Mouse (Mus musculus): ENCODE data around the gene Cpsf2. TPM values are rescaled to one million over a fixed set of nuclear protein-coding genes. Genes with fewer than 3 reads are reported as not detected.
"Not testable (repeated sequence)": the region's sequence is repeated elsewhere in the genome, so short reads cannot be mapped to it uniquely, and the experiment has no call there.

The Cpsf2 gene
- total RNA-seq (2022): 10 to 100 TPM; 24.7 to 27.7 (median 27.3) TPM

- peak; percentile 68 to 89 for DNase-seq (ENCODE audit: low spot score in 2 of 2)
Measured at GRCm38 (mm10) chr12:101975601-101976571, at the start of gene Cpsf2. Cpsf2 (plus strand) TSS chr12:101975988.

GRCm38 (mm10) chr12:101928423-101928822, 47.4 kb upstream of the Cpsf2 start:
- no peak for DNase-seq (ENCODE audit: low spot score in 2 of 2)

GRCm38 (mm10) chr12:101935223-101935622, 40.6 kb upstream of the Cpsf2 start:
- no peak for DNase-seq (ENCODE audit: low spot score in 2 of 2)

- no peak for DNase-seq (ENCODE audit: low spot score in 2 of 2)
Measured at GRCm38 (mm10) chr12:101937572-101937971, 38.2 kb upstream of the Cpsf2 start.

GRCm38 (mm10) chr12:101947986-101948385, 27.8 kb upstream of the Cpsf2 start:
- DNase-seq (ENCODE audit: low spot score in 2 of 2): no peak

GRCm38 (mm10) chr12:101948801-101949200, 27.0 kb upstream of the Cpsf2 start:
- no peak for DNase-seq (ENCODE audit: low spot score in 2 of 2)

GRCm38 (mm10) chr12:101955821-101956220, 20.0 kb upstream of the Cpsf2 start:
- DNase-seq (ENCODE audit: low spot score in 2 of 2): not testable (repeated sequence)

GRCm38 (mm10) chr12:101957079-101957941, 18.5 kb upstream of the Cpsf2 start:
- peak in 1 of 2 experiments; percentile 32 for DNase-seq (ENCODE audit: low spot score in 2 of 2)

GRCm38 (mm10) chr12:101957942-101958544, 17.7 kb upstream of the Cpsf2 start, which contains the start of gene Atxn3:
Atxn3 (minus strand) TSS chr12:101958246.
- peak; percentile 87 to 95 for DNase-seq (ENCODE audit: low spot score in 2 of 2)

GRCm38 (mm10) chr12:101958556-101958955, 17.2 kb upstream of the Cpsf2 start:
- no peak for DNase-seq (ENCODE audit: low spot score in 2 of 2)

GRCm38 (mm10) chr12:101958960-101959780, 16.6 kb upstream of the Cpsf2 start:
- DNase-seq (ENCODE audit: low spot score in 2 of 2): not testable (repeated sequence)

GRCm38 (mm10) chr12:101971311-101971710, 4.5 kb upstream of the Cpsf2 start:
- no peak for DNase-seq (ENCODE audit: low spot score in 2 of 2)

GRCm38 (mm10) chr12:101972230-101972629, 3.6 kb upstream of the Cpsf2 start:
- no peak for DNase-seq (ENCODE audit: low spot score in 2 of 2)

GRCm38 (mm10) chr12:101974571-101974970, 1.2 kb upstream of the Cpsf2 start:
- no peak for DNase-seq (ENCODE audit: low spot score in 2 of 2)

GRCm38 (mm10) chr12:101975167-101975600, 604 bp upstream of the Cpsf2 start:
- peak in 1 of 2 experiments; percentile 40 for DNase-seq (ENCODE audit: low spot score in 2 of 2)

- no peak for DNase-seq (ENCODE audit: low spot score in 2 of 2)
Measured at GRCm38 (mm10) chr12:101976651-101977403, 1.0 kb downstream of the Cpsf2 start.

- no peak for DNase-seq (ENCODE audit: low spot score in 2 of 2)
Measured at GRCm38 (mm10) chr12:101977404-101977915, 1.7 kb downstream of the Cpsf2 start.

GRCm38 (mm10) chr12:101978162-101978561, 2.4 kb downstream of the Cpsf2 start:
- DNase-seq (ENCODE audit: low spot score in 2 of 2): no peak

- DNase-seq (ENCODE audit: low spot score in 2 of 2): no peak
Measured at GRCm38 (mm10) chr12:101978588-101978987, 2.8 kb downstream of the Cpsf2 start.

Data from left cerebral cortex, adult 8-10 months (tissue).